Mouse (Mus musculus) E14TG2a.4 (cell line): ENCODE results near the gene Il34.

Source experiments
- H3K27me3 ChIP-seq: 2 replicates; pipeline ENCODE4 v1.6.1; 2014; ENCODE audit warnings: low read length, control low read depth; ENCODE audit not compliant: insufficient read depth
- H3K36me3 ChIP-seq: 2 replicates; pipeline ENCODE4 v1.6.1; 2014; ENCODE audit warnings: low read length, control low read depth; ENCODE audit not compliant: insufficient read depth
- H3K4me1 ChIP-seq: replicated peaks from 2 replicates; pipeline ENCODE4 v1.6.1; 2014; ENCODE audit warnings: low read depth, low read length, control low read depth
- H3K4me3 ChIP-seq: replicated peaks from 2 replicates; pipeline ENCODE4 v1.5.1; 2014; ENCODE audit warnings: mild to moderate bottlenecking, low read length
- H3K9me3 ChIP-seq: 2 replicates; pipeline ENCODE4 v1.6.1; 2014; ENCODE audit warnings: low read length, control low read depth
- CTCF ChIP-seq: conservative IDR thresholded peaks from 2 replicates; pipeline ENCODE4 v1.5.1; 2014; ENCODE audit warnings: low read length
- NANOG ChIP-seq: IDR thresholded peaks from 2 replicates; pipeline ENCODE4 v1.6.1; 2014; ENCODE audit warnings: borderline replicate concordance, low read length, mixed read lengths
- POU5F1 ChIP-seq: IDR thresholded peaks from 2 replicates; pipeline ENCODE4 v1.6.1; 2014; ENCODE audit warnings: low read length, borderline replicate concordance

Il34 gene

GRCm38 (mm10) chr8:110842012-110842574 is 36.4 kb upstream of the Il34 start:
- Histone ChIP-seq H3K9me3 (no peaks in the 10 kb centered on the region), H3K36me3 (peaks cover 86% of the 10 kb centered on the region), H3K4me1 (peaks cover 45% of the 10 kb centered on the region), H3K27me3 (no peaks in the 10 kb centered on the region), H3K4me3 (no peak overlapping the region)
- TF ChIP-seq NANOG: no peak
- no peak for TF ChIP-seq POU5F1
- TF ChIP-seq CTCF: no peak

- Histone ChIP-seq H3K27me3 (no peaks in the 10 kb centered on the region), H3K36me3 (peaks cover 100% of the 10 kb centered on the region), H3K4me3 (no peak overlapping the region), H3K9me3 (no peaks in the 10 kb centered on the region), H3K4me1 (peaks cover 25% of the 10 kb centered on the region; the same call in 1 of the 2 replicates)
- TF ChIP-seq POU5F1: no peak
- no peak for TF ChIP-seq NANOG
- no peak for TF ChIP-seq CTCF
Observed at GRCm38 (mm10) chr8:110831956-110832355, 26.2 kb upstream of the Il34 start.

GRCm38 (mm10) chr8:110828511-110828910 is 22.8 kb upstream of the Il34 start:
- Histone ChIP-seq H3K4me1 (peaks cover 35% of the 10 kb centered on the region), H3K4me3 (no peak overlapping the region), H3K36me3 (peaks cover 100% of the 10 kb centered on the region), H3K27me3 (no peaks in the 10 kb centered on the region), H3K9me3 (no peaks in the 10 kb centered on the region)
- no peak for TF ChIP-seq POU5F1
- TF ChIP-seq CTCF: no peak
- no peak for TF ChIP-seq NANOG

- Histone ChIP-seq H3K9me3 (no peaks in the 10 kb centered on the region), H3K4me3 (no peak overlapping the region), H3K27me3 (no peaks in the 10 kb centered on the region), H3K36me3 (peaks cover 100% of the 10 kb centered on the region), H3K4me1 (peaks cover 24% of the 10 kb centered on the region)
- TF ChIP-seq POU5F1 (no peak), CTCF (no peak), NANOG (no peak)
Observed at GRCm38 (mm10) chr8:110824861-110825260, 19.1 kb upstream of the Il34 start.

- Histone ChIP-seq H3K27me3 (no peaks in the 10 kb centered on the region), H3K9me3 (no peaks in the 10 kb centered on the region), H3K36me3 (peaks cover 100% of the 10 kb centered on the region), H3K4me3 (no peak overlapping the region), H3K4me1 (peaks cover 45% of the 10 kb centered on the region)
- TF ChIP-seq CTCF (no peak), NANOG (no peak), POU5F1 (no peak)
Observed at GRCm38 (mm10) chr8:110821960-110822359, 16.2 kb upstream of the Il34 start.

GRCm38 (mm10) chr8:110820257-110820656 is 14.5 kb upstream of the Il34 start:
- H3K4me3 ChIP-seq: no peak overlapping the region
- no peaks in the 10 kb centered on the region for H3K27me3 ChIP-seq
- H3K4me1 ChIP-seq: peaks cover 34% of the 10 kb centered on the region
- no peaks in the 10 kb centered on the region for H3K9me3 ChIP-seq
- TF ChIP-seq POU5F1 (no peak), NANOG (no peak), CTCF (no peak)
- peaks cover 100% of the 10 kb centered on the region for H3K36me3 ChIP-seq

GRCm38 (mm10) chr8:110818593-110818992 is 12.9 kb upstream of the Il34 start:
- peaks cover 100% of the 10 kb centered on the region for H3K36me3 ChIP-seq
- no peak for TF ChIP-seq POU5F1
- no peak for TF ChIP-seq NANOG
- no peak for TF ChIP-seq CTCF
- H3K27me3 ChIP-seq: no peaks in the 10 kb centered on the region
- no peaks in the 10 kb centered on the region for H3K9me3 ChIP-seq
- peaks cover 29% of the 10 kb centered on the region for H3K4me1 ChIP-seq
- no peak overlapping the region for H3K4me3 ChIP-seq

- Histone ChIP-seq H3K9me3 (no peaks in the 10 kb centered on the region), H3K4me1 (peaks cover 24% of the 10 kb centered on the region), H3K36me3 (peaks cover 100% of the 10 kb centered on the region), H3K27me3 (no peaks in the 10 kb centered on the region), H3K4me3 (no peak overlapping the region)
- TF ChIP-seq POU5F1: no peak
- no peak for TF ChIP-seq CTCF
- TF ChIP-seq NANOG: no peak
Observed at GRCm38 (mm10) chr8:110816990-110817389, 11.3 kb upstream of the Il34 start.

- TF ChIP-seq POU5F1 (no peak), NANOG (no peak), CTCF (no peak)
- peaks cover 34% of the 10 kb centered on the region for H3K4me1 ChIP-seq
- peaks cover 100% of the 10 kb centered on the region for H3K36me3 ChIP-seq
- no peak overlapping the region for H3K4me3 ChIP-seq
- H3K9me3 ChIP-seq: no peaks in the 10 kb centered on the region
- H3K27me3 ChIP-seq: no peaks in the 10 kb centered on the region
Observed at GRCm38 (mm10) chr8:110815308-110815707, 9.6 kb upstream of the Il34 start.
